In the genomic region with DNA sequence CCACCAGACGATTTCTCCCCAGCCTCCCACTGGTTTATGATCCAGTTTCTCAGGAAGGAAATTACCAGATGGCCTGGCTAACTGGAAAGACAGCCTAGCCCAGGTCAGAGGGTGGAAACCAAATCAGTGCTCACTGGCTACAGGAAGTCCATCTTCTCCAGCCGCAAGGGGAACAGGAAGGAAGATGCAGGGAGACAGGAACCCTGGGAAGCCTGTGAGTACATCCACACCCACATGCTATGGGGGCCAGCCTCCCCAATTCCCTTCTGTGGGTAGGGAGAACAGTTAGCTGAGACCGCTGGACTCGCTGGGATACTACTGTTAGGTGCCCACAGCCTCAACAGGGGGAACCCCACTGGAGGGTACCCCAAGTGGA, we compare ENCODE assay signal across 9 mouse cellular contexts. TPM values are rescaled to one million over a fixed set of nuclear protein-coding genes. Genes with fewer than 3 reads are reported as not detected.
DNase-seq lines count a peak whose midpoint lies in the region; ATAC-seq lines count a peak whose summit lies in the region.
"Had no signal": no experiment of that assay in that cellular context is flagged by ENCODE, and none has a peak within 500 bp of the region (broad histone marks: within the 10 kb centered on the region; RNA-seq: fewer than 3 reads in every experiment).

No protein-coding gene starts in this region.

- peak overlapping the region; percentile 73 for H3K9ac ChIP-seq in liver, embryonic 11.5 days (ENCODE audit: low read depth, low read length)
- peak overlapping the region; percentile 29; the same call in 1 of the 2 replicates for H3K9ac ChIP-seq in stomach, embryonic 16.5 days (ENCODE audit: low read length)

- H3K27ac ChIP-seq in liver, embryonic 11.5 days (ENCODE audit: low read depth, low read length), result peak overlapping the region; percentile 100
- H3K27ac ChIP-seq in stomach, embryonic 16.5 days (ENCODE audit: low read length), result peak overlapping the region; percentile 84

- peaks cover 96% of the 10 kb centered on the region for H3K36me3 ChIP-seq in megakaryocyte, embryonic 14.5 days (replicated peaks; ENCODE audit: low read length)
- peaks cover 14% of the 10 kb centered on the region for H3K36me3 ChIP-seq in liver, embryonic 11.5 days (ENCODE audit: control insufficient read depth, insufficient read depth, low read length)
- H3K36me3 ChIP-seq in stomach, embryonic 16.5 days (ENCODE audit: control insufficient read depth, insufficient read depth, low read length), result no peaks in the 10 kb centered on the region

- H3K9me3 ChIP-seq in megakaryocyte, embryonic 14.5 days, result no peaks in the 10 kb centered on the region
- no peaks in the 10 kb centered on the region for H3K9me3 ChIP-seq in liver, embryonic 11.5 days (ENCODE audit: control insufficient read depth, low read length)
- H3K9me3 ChIP-seq in stomach, embryonic 16.5 days (replicated peaks; ENCODE audit: control insufficient read depth, low read length), result no peaks in the 10 kb centered on the region

- H3K4me3 ChIP-seq in megakaryocyte, embryonic 14.5 days (replicated peaks), result peak overlapping the region; percentile 38
- peak overlapping the region; percentile 20; the same call in 1 of the 2 replicates for H3K4me3 ChIP-seq in liver, embryonic 11.5 days (ENCODE audit: low read depth, low read length)
- no peak overlapping the region for H3K4me3 ChIP-seq in stomach, embryonic 16.5 days (replicated peaks; ENCODE audit: low read length)

- peaks cover 98% of the 10 kb centered on the region for H3K4me1 ChIP-seq in megakaryocyte, embryonic 14.5 days
- H3K4me1 ChIP-seq in liver, embryonic 11.5 days (replicated peaks; ENCODE audit: control insufficient read depth, insufficient read depth, low read length), result peaks cover 82% of the 10 kb centered on the region
- H3K4me1 ChIP-seq in stomach, embryonic 16.5 days (ENCODE audit: control insufficient read depth, insufficient read depth, low read length), result peaks cover 27% of the 10 kb centered on the region

- peak overlapping the region; percentile 67 for H3K4me2 ChIP-seq in liver, embryonic 11.5 days
- no peak overlapping the region for H3K4me2 ChIP-seq in stomach, embryonic 16.5 days (ENCODE audit: low read depth, low read length)

- 52% methylated on average over 4 of the region's 4 CpGs for WGBS in liver, embryonic 11.5 days
- WGBS in stomach, embryonic 16.5 days, result 65% methylated on average over 4 of the region's 4 CpGs

- no peak for ATAC-seq in megakaryocyte, adult 5-6 weeks (ENCODE audit: poor library complexity, severe bottlenecking)
- ATAC-seq in liver, embryonic 11.5 days (replicated peaks; ENCODE audit: low FRiP score), result no peak
- no peak for ATAC-seq in stomach, embryonic 16.5 days (ENCODE audit: insufficient read depth, low FRiP score)

- H3K27me3 ChIP-seq in megakaryocyte, embryonic 14.5 days (replicated peaks), result no peaks in the 10 kb centered on the region
- H3K27me3 ChIP-seq in liver, embryonic 11.5 days (replicated peaks; ENCODE audit: control insufficient read depth, insufficient read depth, low read length), result no peaks in the 10 kb centered on the region
- no peaks in the 10 kb centered on the region for H3K27me3 ChIP-seq in stomach, embryonic 16.5 days (ENCODE audit: control insufficient read depth, insufficient read depth, low read length)

- peak; percentile 47 for DNase-seq in heart, postnatal 4 days
- DNase-seq in liver, embryonic 11.5 days (ENCODE audit: low spot score), result no peak
- no peak for DNase-seq in ovary, postnatal 10 days (ENCODE audit: low spot score)
- DNase-seq in cerebellum, postnatal 36 days, result no peak
- DNase-seq in thymus, postnatal 10 days (ENCODE audit: low spot score in 2 of 2), result no peak

RNA-seq across cellular contexts. Expression of a gene that starts 10.7 kb away (rescaled TPM):
- 54.8 and 69.9 TPM in 2 replicates for polyA plus RNA-seq in megakaryocyte, embryonic 14.5 days (2012; ENCODE audit: insufficient read depth, low replicate concordance)
- 9.8 and 13.1 TPM in 2 replicates for total RNA-seq in megakaryocyte, adult 5-6 weeks (2015)
- total RNA-seq in megakaryocyte, adult 5-6 weeks (2017), result 9.6 and 14.8 TPM in 2 replicates
- total RNA-seq in heart, postnatal 4 days (2021), result 10 to 100 TPM; 23.3 to 28.2 TPM
- polyA plus RNA-seq in liver, embryonic 11.5 days (2014; fragmentation: Nextera tagmentation; extraction: Ambion mirVana), result 13.4 and 15.1 TPM in 2 replicates
- 3.1 and 4.2 TPM in 2 replicates for polyA plus RNA-seq in stomach, embryonic 16.5 days (2015; fragmentation: Nextera tagmentation; extraction: Ambion mirVana)

RNA-seq across cellular contexts. Expression of a gene that starts 16.9 kb away (rescaled TPM):
- 1.8 TPM in 1 of 2 replicates, not detected in the other for polyA plus RNA-seq in megakaryocyte, embryonic 14.5 days (2012; ENCODE audit: insufficient read depth, low replicate concordance)
- 18.3 and 19.9 TPM in 2 replicates for total RNA-seq in megakaryocyte, adult 5-6 weeks (2015)
- 16.6 and 19.7 TPM in 2 replicates for total RNA-seq in megakaryocyte, adult 5-6 weeks (2017)
- under 1 TPM; 0.47 to 0.74 TPM for total RNA-seq in heart, postnatal 4 days (2021)
- 1.5 and 1.6 TPM in 2 replicates for polyA plus RNA-seq in liver, embryonic 11.5 days (2014; fragmentation: Nextera tagmentation; extraction: Ambion mirVana)
- 0.80 and 1.2 TPM in 2 replicates for polyA plus RNA-seq in stomach, embryonic 16.5 days (2015; fragmentation: Nextera tagmentation; extraction: Ambion mirVana)

RNA-seq across cellular contexts. Expression of a gene that starts 34.8 kb away (rescaled TPM):
- polyA plus RNA-seq in megakaryocyte, embryonic 14.5 days (2012; ENCODE audit: insufficient read depth, low replicate concordance), result not detected in 2 replicates
- total RNA-seq in megakaryocyte, adult 5-6 weeks (2015), result 0.07 TPM in 1 of 2 replicates, not detected in the other
- total RNA-seq in megakaryocyte, adult 5-6 weeks (2017), result 0.22 TPM in 1 of 2 replicates, not detected in the other
- 1 to 10 TPM; 1.8 to 2.3 TPM for total RNA-seq in heart, postnatal 4 days (2021)
- polyA plus RNA-seq in liver, embryonic 11.5 days (2014; fragmentation: Nextera tagmentation; extraction: Ambion mirVana), result 0.38 and 0.58 TPM in 2 replicates
- 2.9 and 3.6 TPM in 2 replicates for polyA plus RNA-seq in stomach, embryonic 16.5 days (2015; fragmentation: Nextera tagmentation; extraction: Ambion mirVana)

RNA-seq across cellular contexts. Expression of a gene that starts 35.8 kb away (rescaled TPM):
- not detected in 2 replicates for polyA plus RNA-seq in megakaryocyte, embryonic 14.5 days (2012; ENCODE audit: insufficient read depth, low replicate concordance)
- total RNA-seq in megakaryocyte, adult 5-6 weeks (2015), result not detected in 2 replicates
- not detected in 2 replicates for total RNA-seq in megakaryocyte, adult 5-6 weeks (2017)
- not detected for total RNA-seq in heart, postnatal 4 days (2021)
- polyA plus RNA-seq in liver, embryonic 11.5 days (2014; fragmentation: Nextera tagmentation; extraction: Ambion mirVana), result not detected in 2 replicates
- 11.4 and 11.5 TPM in 2 replicates for polyA plus RNA-seq in stomach, embryonic 16.5 days (2015; fragmentation: Nextera tagmentation; extraction: Ambion mirVana)
- total RNA-seq: heart, postnatal 36 days had no signal

RNA-seq across cellular contexts. Expression of a gene that starts 37.0 kb away (rescaled TPM):
- 51.4 and 67.9 TPM in 2 replicates for polyA plus RNA-seq in megakaryocyte, embryonic 14.5 days (2012; ENCODE audit: insufficient read depth, low replicate concordance)
- total RNA-seq in megakaryocyte, adult 5-6 weeks (2015), result 35.6 and 42.6 TPM in 2 replicates
- total RNA-seq in megakaryocyte, adult 5-6 weeks (2017), result 20.0 and 24.6 TPM in 2 replicates
- 10 to 100 TPM; 76.9 to 79.3 TPM for total RNA-seq in heart, postnatal 4 days (2021)
- polyA plus RNA-seq in liver, embryonic 11.5 days (2014; fragmentation: Nextera tagmentation; extraction: Ambion mirVana), result 98.1 and 103 TPM in 2 replicates
- polyA plus RNA-seq in stomach, embryonic 16.5 days (2015; fragmentation: Nextera tagmentation; extraction: Ambion mirVana), result 107 and 114 TPM in 2 replicates
